Mouse (Mus musculus): ENCODE measurements around the gene Klf15.

Gene Klf15

GRCm38 (mm10) chr6:90494566-90494965 is 32.2 kb downstream of the Klf15 start:
- no peak for DNase-seq

GRCm38 (mm10) chr6:90495282-90495912 is 33.0 kb downstream of the Klf15 start:
- no peak for DNase-seq

- no peak for DNase-seq
Measured at GRCm38 (mm10) chr6:90496217-90496616, 33.8 kb downstream of the Klf15 start.

GRCm38 (mm10) chr6:90499509-90499908 is 37.1 kb downstream of the Klf15 start:
- DNase-seq, result no peak

GRCm38 (mm10) chr6:90501222-90501940 is 39.0 kb downstream of the Klf15 start:
- DNase-seq, result peak; percentile 52

GRCm38 (mm10) chr6:90505906-90506305 is 43.5 kb downstream of the Klf15 start:
- DNase-seq, result no peak

GRCm38 (mm10) chr6:90506673-90507311 is 44.4 kb downstream of the Klf15 start:
- peak; percentile 85 for DNase-seq

- no peak for DNase-seq
Measured at GRCm38 (mm10) chr6:90507443-90507842, 45.1 kb downstream of the Klf15 start.

GRCm38 (mm10) chr6:90508197-90508624 is 45.8 kb downstream of the Klf15 start:
- no peak for DNase-seq

GRCm38 (mm10) chr6:90509085-90509484 is 46.7 kb downstream of the Klf15 start:
- peak; percentile 54 for DNase-seq

GRCm38 (mm10) chr6:90512416-90512815 is 50.0 kb downstream of the Klf15 start:
- no peak for DNase-seq

- no peak for DNase-seq
Measured at GRCm38 (mm10) chr6:90513074-90513856, 50.9 kb downstream of the Klf15 start.

GRCm38 (mm10) chr6:90514369-90514768 is 52.0 kb downstream of the Klf15 start:
- DNase-seq, result no peak

- DNase-seq, result peak; percentile 92
Measured at GRCm38 (mm10) chr6:90514883-90515405, 52.6 kb downstream of the Klf15 start.

GRCm38 (mm10) chr6:90518892-90519291 is 56.5 kb downstream of the Klf15 start:
- DNase-seq, result no peak

GRCm38 (mm10) chr6:90519375-90519774 is 57.0 kb downstream of the Klf15 start:
- no peak for DNase-seq

Measured in cerebellum, adult 11-12 months (tissue).